Mouse (Mus musculus) kidney, adult 2 months (tissue): ENCODE results near the gene Lamb1. TPM values are rescaled to one million over a fixed set of nuclear protein-coding genes. Genes with fewer than 3 reads are reported as not detected.
A peak's percentile ranks its signal among the peaks of the same experiment; 100 is the strongest.

Experiments
- DNase-seq: peaks from one replicate; pipeline ENCODE4 v3.0.0; 2021
- H3K27ac ChIP-seq: fragments of 200-500 bp; 2 replicates; pipeline ENCODE4 v1.5.1; 2012; ENCODE audit warnings: low read depth, low read length, control low read depth, inconsistent platforms; ENCODE audit not compliant: insufficient read depth
- H3K27me3 ChIP-seq: fragments of 200-500 bp; replicated peaks from 2 replicates; pipeline ENCODE4 v1.6.1; 2012; ENCODE audit warnings: mild to moderate bottlenecking, moderate library complexity, low read length, inconsistent platforms; ENCODE audit not compliant: control insufficient read depth, insufficient read depth
- H3K36me3 ChIP-seq: fragments of 200-500 bp; 2 replicates; pipeline ENCODE4 v1.6.1; 2012; ENCODE audit warnings: mild to moderate bottlenecking, moderate library complexity, low read length, inconsistent platforms; ENCODE audit not compliant: control insufficient read depth, insufficient read depth
- H3K4me1 ChIP-seq: fragments of 200-500 bp; 2 replicates; pipeline ENCODE4 v1.6.1; 2011; ENCODE audit warnings: low read length; ENCODE audit not compliant: control insufficient read depth, insufficient read depth
- H3K4me3 ChIP-seq: fragments of 200-500 bp; 2 replicates; pipeline ENCODE4 v1.5.1; 2011; ENCODE audit warnings: mild to moderate bottlenecking, low read depth, low read length, control low read depth; ENCODE audit not compliant: insufficient read depth
- CTCF ChIP-seq: fragments of 200-500 bp; conservative IDR thresholded peaks from 2 replicates; pipeline ENCODE4 v1.5.1; 2011; ENCODE audit warnings: low read depth, mild to moderate bottlenecking, control low read depth, low read length, moderate library complexity, mixed read lengths; ENCODE audit not compliant: insufficient read depth, insufficient read length
- POLR2A ChIP-seq: fragments of 200-500 bp; IDR thresholded peaks from one replicate; pipeline ENCODE4 v1.6.1; 2011; ENCODE audit warnings: low read depth, low read length, control low read depth
- WGBS: fragments of 180-500 bp; shearing (Covaris S2); methylation state at CpG from one replicate; pipeline ENCODE4 v1.1.7; 2018; 5-methylcytosine and 5-hydroxymethylcytosine counted together
- polyA plus RNA-seq: library from polyadenylated mRNA; depleted of rRNA; stranded (reverse); fragments of >200 nt; gene quantifications from 2 replicates; pipeline ENCODE4 v1.2.3, GENCODE M21; 2012

The Lamb1 gene
- polyA plus RNA-seq, 1 experiment: 41.0 TPM

DNA sequence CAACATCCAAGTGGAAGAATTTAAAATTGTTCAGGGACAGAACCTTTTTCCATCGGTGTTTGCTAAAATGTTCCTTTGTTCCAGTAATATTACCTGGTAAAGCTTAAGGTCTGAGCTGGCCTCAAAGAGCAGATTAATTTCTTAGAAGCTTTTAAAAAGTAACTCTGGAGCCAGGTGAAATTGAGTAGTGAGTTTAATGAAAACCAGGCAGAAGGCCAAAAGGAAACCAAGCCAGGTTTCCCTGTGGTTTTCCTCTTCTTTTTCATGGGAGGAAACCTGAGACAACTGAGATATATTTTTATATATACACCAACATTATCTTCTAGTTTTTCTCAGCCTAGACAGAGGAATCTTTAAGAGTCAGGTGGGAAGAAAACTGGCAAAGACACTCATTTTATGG, 56.5 kb downstream of the Lamb1 start:
- 48% methylated on average over 1 of the region's 1 CpGs for WGBS
- H3K27me3 ChIP-seq: no peaks in the 10 kb centered on the region
- H3K36me3 ChIP-seq: peaks cover 8% of the 10 kb centered on the region
- TF ChIP-seq CTCF: no peak
- no peak for TF ChIP-seq POLR2A
- H3K4me1 ChIP-seq: peaks cover 15% of the 10 kb centered on the region
- peak; percentile 77 for DNase-seq
- H3K27ac ChIP-seq: no peak overlapping the region
- no peak overlapping the region for H3K4me3 ChIP-seq

DNA sequence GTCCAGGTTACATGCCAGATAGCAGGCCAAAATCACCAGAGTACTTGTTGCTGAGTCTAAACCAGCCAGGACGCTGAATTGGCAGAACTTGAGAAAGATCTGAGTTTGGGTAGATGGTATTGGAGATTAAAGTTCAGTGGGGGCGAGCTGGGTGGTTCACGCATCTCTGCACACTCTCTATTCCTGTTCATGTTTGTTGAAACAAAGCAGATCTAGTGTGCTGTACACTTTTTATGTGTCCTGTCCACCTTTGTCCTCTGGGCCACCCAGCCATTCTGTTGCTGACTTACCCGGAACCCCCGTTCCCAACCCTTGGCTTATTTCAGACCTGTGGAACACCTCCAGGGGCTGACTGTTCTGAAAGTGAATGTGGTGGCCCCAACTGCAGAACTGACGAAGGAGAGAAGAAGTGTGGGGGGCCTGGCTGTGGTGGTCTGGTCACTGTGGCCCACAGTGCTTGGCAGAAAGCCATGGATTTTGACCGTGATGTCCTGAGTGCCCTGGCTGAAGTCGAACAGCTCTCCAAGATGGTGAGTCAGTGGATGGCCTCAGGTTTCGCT, 58.2 kb downstream of the Lamb1 start:
- H3K27ac ChIP-seq: peak overlapping the region; percentile 56
- WGBS: 49% methylated on average over 9 of the region's 9 CpGs
- peaks cover 10% of the 10 kb centered on the region for H3K36me3 ChIP-seq

DNA sequence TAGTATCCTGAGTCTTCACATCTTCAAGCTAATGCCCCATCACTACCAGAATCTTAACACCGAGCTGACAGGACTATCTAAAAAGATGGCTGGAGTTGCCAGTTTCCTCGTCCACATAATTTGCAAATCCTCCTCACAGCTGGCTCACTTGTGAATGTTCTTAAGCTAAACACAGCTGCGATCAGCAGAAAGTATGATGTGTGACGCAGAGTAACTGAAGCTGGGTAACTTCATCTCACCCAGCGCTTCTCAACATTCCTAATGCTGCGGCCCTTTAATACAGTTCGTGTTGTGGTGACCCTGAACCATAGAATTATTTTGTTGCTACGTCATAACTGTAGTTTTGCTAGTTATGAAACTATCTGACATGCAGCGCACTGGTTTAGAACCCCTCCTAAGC, 62.1 kb downstream of the Lamb1 start:
- 84% methylated on average over 9 of the region's 9 CpGs for WGBS
- Histone ChIP-seq H3K36me3 (peaks cover 16% of the 10 kb centered on the region), H3K27me3 (no peaks in the 10 kb centered on the region), H3K27ac (no peak overlapping the region), H3K4me1 (peaks cover 3% of the 10 kb centered on the region; the same call in 1 of the 2 replicates), H3K4me3 (no peak overlapping the region)
- TF ChIP-seq POLR2A (no peak), CTCF (no peak)
- no peak for DNase-seq

More for the DNA sequence above, 58.2 kb downstream of the Lamb1 start:
- Histone ChIP-seq H3K4me3 (no peak overlapping the region), H3K27me3 (no peaks in the 10 kb centered on the region), H3K4me1 (peaks cover 15% of the 10 kb centered on the region)
- peak; percentile 72 for DNase-seq
- TF ChIP-seq POLR2A: no peak
- TF ChIP-seq CTCF: no peak

DNA sequence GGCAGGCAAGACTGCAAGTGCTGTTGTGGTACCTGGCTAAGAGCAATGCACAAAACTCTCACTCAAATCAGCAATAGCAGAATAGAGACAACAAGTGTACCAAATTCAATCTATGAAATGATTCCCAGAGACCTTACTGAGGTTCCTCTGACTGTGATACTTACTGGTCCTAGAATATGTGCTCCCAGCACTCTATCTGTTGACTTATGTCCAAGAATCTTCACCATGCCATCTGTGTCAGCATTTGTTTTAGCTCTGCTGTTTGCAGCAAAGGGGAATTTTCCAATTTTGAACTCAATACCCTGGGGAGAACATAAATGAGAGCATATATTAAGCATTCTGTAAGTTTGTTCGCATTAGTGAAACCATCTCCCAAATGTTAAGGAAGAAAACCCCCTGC, 68.2 kb downstream of the Lamb1 start:
- peaks cover 16% of the 10 kb centered on the region for H3K36me3 ChIP-seq
- H3K27ac ChIP-seq: no peak overlapping the region
- DNase-seq: no peak
- WGBS: 93% methylated on average over 1 of the region's 1 CpGs
- H3K27me3 ChIP-seq: no peaks in the 10 kb centered on the region
- H3K4me1 ChIP-seq: no peaks in the 10 kb centered on the region
- H3K4me3 ChIP-seq: no peak overlapping the region
- no peak for TF ChIP-seq CTCF

DNA sequence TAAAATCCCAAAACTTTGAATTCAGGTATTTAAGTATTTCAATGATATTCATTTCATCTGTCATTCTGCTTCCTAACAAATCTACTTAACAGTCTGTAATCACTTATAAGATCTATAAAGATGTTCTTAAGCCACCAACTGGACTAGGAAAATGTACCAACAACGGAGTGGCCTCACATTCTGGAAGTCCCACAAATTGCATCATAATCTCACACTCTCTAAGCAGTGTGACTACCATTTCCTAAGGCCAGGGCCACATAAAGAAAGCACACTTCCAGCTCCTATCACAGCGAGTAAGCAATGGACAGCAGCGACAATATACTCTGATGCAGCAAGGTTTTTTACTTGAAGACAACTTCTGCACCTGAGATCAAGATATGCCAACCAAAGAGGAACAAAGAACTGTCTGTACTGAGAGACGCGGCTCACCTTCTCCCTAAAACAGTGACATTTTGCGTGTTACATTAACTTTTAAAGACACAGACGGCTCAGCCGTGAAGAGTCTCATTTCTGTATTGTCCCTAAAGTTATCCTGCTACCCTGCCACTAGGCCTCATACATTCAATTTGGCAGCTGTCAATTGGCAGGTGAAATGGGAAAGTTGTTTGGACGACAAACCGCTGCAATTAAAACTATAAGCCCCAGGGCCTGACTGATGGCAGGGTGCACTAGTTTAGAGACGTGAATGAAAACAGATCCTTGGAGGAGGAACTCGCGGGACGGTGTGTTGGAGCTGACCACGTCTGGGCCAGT, 85.3 kb downstream of the Lamb1 start:
- Histone ChIP-seq H3K4me1 (peaks cover 6% of the 10 kb centered on the region; the same call in 1 of the 2 replicates), H3K27ac (peak overlapping the region; percentile 96), H3K36me3 (peaks cover 3% of the 10 kb centered on the region), H3K4me3 (peak overlapping the region; percentile 89), H3K27me3 (no peaks in the 10 kb centered on the region)
- peak; percentile 2 for DNase-seq
- no peak for TF ChIP-seq CTCF
- no peak for TF ChIP-seq POLR2A
- WGBS: 12% methylated on average over 15 of the region's 15 CpGs

DNA sequence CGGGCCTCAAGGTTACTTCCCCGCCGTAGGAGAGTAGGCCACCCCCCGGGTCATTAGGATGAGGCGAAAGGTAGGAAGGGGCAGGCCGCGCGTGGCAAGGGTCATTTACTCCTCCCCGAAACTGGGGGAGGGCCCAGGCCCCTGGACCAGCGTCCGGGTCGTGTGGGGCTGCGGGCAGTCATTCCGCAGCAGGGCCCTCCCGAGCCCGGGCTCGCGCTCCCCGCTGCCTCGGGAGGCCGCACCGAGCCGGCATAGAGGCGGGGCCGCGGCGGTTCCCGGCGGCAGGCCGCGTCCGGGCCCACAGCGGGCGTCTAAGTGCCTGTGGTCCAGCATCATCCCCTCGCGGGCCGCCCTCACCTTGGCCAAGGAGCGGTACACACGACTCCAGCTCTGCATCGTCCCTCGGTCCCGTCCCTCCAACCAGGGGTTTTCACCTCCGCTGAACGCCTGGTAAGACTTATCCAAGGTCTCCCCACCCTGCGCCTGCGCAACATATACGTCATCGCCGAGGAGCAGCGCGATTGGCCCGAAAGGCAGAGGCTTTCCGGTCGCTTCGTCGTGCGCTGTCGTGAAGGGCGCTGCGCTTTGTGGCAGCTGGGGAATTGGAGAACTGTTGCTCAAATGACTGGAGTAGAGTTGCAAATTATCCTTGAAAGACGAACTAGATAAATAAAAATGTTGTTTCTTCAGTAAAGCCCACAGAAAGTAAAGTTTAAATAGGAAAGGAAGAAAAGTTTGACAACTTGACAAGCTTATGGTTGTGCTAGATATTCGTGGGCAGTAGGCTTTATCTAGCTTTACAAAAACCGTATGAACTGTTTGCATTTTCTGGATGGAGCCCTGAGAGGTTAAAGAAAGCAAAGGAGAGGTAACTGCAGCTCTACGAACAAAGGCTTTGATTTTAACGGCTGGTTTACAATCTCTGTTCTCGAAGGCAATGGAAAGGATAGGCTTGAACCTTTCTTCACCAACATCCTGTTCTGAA, 86.2 kb downstream of the Lamb1 start, which contains the start of gene Dld:
Gene Dld, minus strand, starts transcription at position 510 of the 985 bp plus-strand sequence.
- WGBS: 4% methylated on average over 66 of the region's 66 CpGs
- Histone ChIP-seq H3K4me1 (peaks cover 6% of the 10 kb centered on the region; the same call in 1 of the 2 replicates), H3K27ac (peak within 1 kb of the TSS; percentile 96), H3K27me3 (no peaks in the 10 kb centered on the region), H3K36me3 (peaks cover 3% of the 10 kb centered on the region), H3K4me3 (peak within 1 kb of the TSS; percentile 89)
- no peak for TF ChIP-seq CTCF
- TF ChIP-seq POLR2A: peak; percentile 85
- DNase-seq: peak; percentile 98
